Mouse (Mus musculus): Measurements from ENCODE around the gene Eif5a.

- TF ChIP-seq POLR2A (IDR thresholded peaks at IDR 0.05; ENCODE audit: insufficient read depth, low read depth, low read length) = no peak
- no peak for TF ChIP-seq CTCF (IDR thresholded peaks at IDR 0.05; ENCODE audit: insufficient read depth, low read depth, low read length)
Measured at GRCm38 (mm10) chr11:69936714-69937347, 15.1 kb upstream of the Eif5a start.

Data from olfactory bulb, adult 2 months (tissue).